Mouse (Mus musculus): ENCODE measurements around the gene Capns2.

Gene Capns2

DNA sequence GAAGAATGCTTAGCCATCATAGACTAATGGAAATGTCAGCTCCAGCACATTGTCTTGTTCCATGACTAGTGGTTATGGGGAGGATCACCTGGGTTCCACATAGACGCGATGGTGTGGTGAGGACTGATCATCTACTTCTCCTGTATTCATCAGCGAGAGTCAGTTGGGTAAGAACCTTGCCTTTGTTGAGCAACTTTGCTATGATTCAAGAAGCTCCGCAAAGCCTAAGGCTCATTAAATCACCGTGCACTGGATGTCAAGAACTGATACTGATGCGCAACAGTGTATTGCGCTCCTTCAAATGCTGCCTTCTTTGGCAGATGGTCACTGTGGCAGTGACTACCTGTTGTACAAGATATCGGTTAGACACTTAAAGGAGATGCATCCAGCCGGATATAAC lies 5.3 kb downstream of the Capns2 start:
- no peak for DNase-seq (ENCODE audit: low spot score)

DNA sequence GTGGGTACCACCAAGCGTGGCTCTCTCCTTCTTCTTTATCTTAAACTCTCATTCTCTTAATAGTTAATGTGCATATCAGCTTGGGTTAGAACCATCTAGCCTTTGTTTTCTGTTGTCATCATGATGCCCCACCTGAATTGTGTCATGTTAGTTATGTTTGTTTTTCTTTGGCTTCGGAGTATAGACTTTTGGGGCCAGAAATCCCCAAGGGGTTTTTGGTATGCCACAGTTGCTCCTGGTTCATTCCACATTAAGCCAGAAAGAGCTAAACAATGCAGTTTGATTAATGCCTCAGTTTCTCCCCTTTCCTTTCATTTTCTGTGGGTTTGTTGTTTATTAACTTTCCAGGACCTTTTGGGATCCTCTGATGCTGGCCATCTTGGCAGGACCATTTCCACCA lies 7.2 kb downstream of the Capns2 start:
- DNase-seq (ENCODE audit: low spot score): no peak

DNA sequence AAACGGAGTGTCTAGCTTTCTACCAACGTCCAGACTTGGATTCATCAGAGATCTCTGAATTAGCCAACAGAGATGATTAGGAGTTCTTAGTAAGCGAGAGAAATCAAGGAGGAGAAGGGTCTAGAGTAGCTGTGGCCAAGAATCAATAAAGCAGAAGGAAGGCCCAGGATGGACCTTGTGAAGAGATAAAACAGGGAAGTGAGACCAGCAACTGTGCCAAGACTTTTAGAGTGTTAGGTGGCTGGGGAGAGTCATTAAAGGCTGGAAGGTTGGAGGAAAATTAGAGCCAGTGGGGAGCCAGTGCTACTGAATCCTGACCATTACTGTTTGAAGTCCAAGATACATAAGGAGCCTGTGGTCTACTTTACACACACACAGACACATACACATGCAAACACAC lies 10.3 kb downstream of the Capns2 start:
- no peak for DNase-seq (ENCODE audit: low spot score)

DNA sequence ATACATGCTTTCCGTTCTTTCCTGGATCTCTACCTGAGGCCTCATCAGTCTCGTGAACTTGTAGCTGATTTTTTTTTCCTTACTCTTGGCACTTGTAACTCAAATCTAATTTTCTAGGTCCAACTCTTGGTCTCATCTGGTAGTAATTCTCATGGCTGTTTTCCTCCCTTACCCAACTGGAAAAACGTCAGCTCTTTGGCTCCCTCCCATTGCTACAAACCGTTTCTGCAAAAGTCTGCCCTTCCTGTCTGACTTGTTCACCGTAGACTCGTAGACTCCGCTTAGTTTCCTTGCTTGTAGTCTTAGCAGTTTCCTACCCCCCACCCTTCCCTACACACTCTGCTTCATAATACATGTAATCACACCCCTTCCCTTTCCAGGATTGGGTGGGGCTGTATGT lies 12.2 kb downstream of the Capns2 start:
- no peak for DNase-seq (ENCODE audit: low spot score)

DNA sequence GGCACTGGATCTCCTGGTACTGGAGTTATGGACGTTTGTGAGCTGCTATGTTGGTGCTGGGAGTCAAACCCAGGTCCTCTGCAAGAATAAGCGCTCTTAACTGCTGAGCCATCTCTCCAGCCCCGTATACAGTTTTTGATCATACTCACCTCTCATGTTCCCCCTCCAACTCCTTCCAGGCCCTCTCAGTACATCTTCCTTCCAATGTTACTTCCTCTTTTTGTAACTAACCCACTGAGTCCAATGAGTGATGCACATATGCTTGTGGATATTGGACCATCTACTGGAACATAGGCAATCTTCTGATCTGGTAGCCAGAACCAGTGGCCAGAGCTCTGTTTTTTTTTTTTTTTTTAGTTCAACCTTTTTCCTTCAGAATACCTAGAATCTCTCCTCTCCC lies 14.9 kb downstream of the Capns2 start:
- no peak for DNase-seq (ENCODE audit: low spot score)

DNA sequence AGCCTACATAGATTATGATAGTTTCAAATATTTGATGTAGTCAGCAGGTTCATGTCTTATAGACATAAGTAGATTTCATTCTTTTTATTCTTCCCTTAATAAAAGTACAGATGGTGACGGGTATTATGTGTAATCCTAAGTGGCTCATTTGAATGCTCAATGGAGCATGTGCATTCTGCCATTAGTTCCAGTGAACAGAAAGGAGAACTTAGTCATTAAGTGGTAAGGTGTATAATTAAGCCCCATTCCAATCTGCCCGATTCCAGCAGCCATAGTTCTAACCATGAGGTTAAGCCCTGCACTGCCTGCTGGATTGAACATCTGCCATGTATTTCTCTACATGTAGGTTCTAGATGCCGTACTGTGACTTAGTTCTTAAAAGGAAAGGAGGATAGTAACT lies 20.6 kb downstream of the Capns2 start:
- DNase-seq (ENCODE audit: low spot score): no peak

DNA sequence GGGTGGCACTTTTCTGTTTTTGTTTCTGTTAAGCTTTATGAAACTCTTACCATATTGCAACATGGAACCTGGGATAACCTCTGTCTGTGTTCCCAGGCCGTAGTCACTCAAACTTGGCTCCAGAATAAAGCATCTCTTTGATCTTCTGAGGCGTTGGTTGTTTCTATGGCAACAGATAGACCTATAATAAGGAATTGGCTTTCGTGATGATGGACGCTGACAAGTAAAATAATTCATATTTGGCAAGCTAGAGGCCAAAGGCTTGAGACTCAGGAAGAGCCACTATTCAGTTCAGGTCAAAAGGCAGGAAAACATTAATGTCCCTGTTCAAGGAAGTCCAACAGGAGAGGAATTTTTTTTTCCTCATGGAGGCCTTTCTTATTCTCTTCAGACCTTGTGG lies 27.8 kb downstream of the Capns2 start:
- no peak for DNase-seq (ENCODE audit: low spot score)

DNA sequence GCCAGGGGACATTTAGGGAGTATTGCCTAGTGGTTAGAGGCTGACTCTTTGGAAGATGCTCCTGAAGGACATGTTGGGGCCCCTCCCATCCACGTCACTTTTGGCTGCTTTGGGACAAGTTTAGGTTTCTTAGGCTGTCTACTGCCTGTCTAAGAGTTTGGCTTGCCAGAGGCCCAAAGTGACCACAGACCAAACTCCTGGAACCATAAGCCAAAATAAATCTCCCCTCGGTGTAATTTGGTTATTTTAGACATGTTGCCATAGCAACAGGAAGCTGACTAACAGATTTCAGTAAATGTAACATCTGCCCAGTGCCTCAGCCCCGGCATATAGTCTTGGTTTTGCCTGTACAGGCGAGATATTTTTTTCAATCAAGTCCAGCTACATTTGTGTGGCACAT lies 36.8 kb downstream of the Capns2 start:
- DNase-seq (ENCODE audit: low spot score): no peak

DNA sequence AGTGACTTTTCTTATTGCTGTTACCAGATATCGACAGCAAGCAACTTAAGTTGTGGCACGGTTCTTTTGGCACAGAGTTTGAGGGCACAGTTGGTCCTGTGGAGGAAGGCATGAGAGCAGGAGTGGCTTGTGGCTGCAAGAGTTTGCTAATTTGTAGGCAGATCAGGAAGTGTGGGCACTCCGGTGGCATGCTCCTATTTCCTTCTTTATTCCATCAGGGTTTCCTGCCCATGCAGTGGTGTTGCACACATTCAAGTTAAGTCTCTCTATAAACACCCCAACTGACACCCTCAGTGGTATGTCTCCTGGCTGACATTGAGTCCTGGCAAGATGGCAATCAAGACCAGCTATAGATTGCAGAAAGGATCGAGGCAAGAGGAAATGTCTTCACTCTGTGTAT lies 47.9 kb downstream of the Capns2 start:
- DNase-seq (ENCODE audit: low spot score): no peak

DNA sequence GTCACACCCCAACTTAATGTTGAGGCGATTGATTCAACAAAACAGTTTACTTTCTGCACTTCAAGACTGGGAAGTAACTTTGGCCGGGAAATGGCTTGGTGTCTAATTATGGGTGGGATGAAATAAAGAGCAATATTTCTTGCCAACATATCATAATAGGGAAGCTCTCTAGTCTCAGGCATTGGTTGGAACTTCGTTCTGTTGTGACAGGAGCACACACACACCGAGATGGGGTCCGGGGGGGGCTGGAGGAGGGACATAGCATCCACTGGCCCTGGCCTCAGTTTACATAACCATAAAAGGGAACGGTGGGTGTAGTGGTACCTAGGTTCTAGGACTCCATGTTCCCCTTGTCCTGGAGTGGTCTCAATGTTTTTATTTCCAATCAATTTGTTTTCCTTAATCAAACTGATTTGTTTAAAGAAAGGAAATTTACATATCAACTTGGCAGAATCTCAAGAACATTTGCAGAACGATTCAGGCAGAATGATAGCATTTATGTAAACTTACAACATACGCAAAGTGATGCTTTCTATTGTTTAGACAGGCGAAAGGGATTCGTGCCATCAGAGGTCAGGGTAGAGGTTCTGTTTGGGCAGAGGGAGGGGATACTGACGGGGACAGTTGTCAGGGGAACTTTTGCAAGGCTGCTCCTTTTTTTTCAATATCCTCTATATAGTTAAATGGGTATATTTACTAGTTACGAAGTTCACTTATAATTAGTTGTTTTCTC lies 49.6 kb downstream of the Capns2 start:
- DNase-seq (ENCODE audit: low spot score): no peak

Data from ovary, postnatal 36 days (tissue).